Mouse (Mus musculus): Measurements from ENCODE around the gene Slc1a2.
A peak's percentile ranks its signal among the peaks of the same experiment; 100 is the strongest.

Slc1a2 gene

DNA sequence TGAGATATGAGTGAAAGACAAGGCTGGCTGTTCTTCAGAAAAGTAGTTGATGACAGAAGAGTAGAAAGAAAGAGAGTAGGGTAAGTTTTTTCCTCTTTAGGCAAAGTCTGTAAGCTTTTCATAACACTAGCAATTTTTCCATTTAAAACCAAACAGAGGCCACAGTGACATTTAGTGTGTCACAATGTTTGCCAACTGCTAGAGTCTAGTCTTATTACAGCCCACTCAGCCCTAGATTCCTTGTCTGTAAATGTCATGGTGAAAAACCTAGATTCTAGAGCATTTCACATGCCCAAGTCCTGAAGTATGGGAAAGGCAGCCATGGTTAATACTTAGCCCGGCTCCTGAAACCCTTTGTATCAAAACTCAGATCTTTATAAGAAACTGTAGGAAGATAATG, 112.8 kb downstream of the Slc1a2 start:
- no peak for DNase-seq

DNA sequence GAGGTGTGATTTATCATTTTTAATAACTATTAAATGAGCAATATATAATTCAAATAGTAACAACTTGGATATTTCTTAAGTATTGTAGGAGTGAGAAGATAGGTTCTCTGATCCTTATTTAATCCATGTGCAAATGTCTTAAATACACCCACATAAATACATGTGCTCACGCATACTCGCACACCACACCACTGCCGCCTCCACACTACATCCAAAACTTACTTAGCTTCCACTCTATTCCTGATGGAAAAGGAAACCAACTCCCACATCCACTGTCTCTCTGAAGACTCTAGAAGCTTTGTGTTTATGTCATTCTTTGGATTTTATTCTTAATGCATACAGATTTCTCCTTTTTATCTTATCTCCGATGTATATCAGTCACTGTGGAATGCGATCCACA, 113.8 kb downstream of the Slc1a2 start:
- no peak for DNase-seq

DNA sequence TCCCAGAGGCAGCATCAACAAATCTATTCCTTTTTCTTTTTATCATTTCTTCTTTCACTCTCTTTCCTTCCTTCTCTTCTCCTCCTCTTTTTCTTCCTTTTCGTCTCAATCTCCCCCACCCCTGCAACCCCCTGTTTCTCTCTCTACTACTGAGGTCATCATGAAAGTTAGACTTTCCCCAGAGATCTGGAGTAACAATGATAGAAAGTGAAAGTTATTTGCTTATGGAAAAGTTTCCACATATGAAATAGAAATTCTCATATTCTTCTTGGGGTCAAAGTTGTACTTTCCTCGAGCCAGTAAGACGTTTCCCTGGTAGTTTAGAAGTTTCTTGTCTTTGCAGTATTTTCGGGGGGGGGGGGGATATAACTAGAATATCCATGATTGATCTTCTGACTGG, 116.2 kb downstream of the Slc1a2 start:
- DNase-seq: no peak

DNA sequence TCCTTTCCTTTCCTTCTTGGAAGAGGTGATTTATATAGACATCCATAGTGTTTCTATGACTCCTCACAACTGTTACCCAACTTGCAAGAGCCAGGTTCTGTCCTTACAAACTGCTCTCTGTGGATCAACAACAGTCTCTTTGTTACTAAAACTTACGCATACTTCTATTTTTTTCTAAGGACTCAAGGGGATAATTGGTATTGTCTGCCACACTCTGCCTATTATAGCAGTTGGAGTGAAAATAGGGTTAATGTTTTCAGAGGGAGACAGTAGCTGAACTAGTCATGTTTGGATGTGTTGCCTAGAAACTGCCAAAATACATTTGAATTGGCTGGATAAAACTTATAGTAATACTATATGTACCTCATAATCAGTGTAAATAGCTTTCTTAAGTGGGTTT, 117.1 kb downstream of the Slc1a2 start:
- no peak for DNase-seq

DNA sequence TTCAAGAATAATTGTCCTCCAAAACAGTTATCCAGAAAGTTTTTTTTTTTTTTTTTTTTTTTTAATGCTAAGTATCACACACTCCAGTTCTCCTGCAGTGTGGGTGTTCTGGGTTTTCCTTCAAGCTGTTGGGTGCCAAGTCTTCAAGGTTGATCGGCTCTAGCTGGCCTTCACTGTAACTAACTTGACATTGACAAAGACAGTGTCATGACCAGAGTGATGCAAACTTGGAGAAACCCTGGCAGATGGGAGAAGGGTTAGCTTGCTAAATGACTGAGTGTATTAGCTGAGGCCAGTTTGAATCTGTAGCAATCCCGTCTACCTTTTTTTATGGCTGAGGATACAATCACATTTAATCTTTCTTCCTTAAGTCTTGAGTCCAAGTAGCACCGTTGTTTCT, 119.7 kb downstream of the Slc1a2 start:
- DNase-seq: no peak

DNA sequence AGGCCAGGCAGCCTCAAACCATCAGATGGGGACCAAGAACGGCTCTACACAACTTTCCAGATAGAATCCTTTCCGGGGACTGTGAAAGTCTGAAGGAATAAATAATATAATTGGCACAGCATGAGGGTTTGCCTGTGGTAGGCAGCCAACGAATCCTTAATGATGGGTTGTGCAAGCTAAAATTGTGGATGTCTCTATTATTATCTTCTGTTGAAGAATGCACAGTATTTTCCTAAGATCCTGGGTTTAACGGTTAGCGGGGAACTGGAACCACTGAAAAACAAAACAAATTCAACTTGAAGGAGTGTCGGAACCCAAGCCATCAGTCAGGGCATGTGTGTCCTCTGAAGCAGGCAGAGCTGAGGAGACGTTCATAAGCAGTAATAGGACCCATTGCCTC, 124.3 kb downstream of the Slc1a2 start:
- no peak for DNase-seq

DNA sequence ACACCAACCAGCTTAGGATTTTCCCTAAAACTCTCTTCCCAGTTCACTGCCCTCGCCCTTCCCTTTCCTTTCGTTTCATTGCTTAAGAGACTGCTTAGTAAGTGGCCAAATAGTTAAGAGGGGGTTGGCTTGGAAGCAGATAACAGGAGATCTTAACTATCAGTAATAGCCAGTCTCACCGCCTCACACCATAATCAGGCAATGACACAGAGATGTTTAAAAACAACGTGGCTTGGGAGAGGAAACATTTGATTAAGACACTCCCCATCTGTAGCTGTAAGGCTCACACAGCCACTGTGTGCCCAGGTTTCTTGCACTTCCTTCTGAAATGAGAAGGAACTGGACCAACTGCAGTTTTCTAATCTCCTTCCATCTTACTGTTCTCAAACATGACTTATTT, 127.2 kb downstream of the Slc1a2 start:
- no peak for DNase-seq

DNA sequence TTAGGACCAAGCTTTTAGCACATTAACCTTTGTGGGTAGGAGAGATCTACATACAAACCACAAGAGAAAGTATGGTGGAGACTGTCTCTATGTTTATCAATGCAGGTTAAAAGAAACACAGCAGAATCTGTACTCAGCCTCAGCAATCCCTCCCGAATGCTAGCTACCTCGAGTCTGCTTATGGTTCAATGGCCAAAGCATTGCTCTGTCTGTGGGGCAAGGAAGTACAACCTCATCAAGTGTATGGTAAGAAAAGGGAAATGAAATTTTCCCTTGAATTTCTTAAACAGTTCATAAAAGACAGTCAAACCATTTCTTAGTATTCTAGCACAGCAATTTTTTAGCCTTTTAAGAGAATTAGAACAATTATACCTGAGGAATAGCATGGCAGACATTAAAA, 133.2 kb downstream of the Slc1a2 start:
- no peak for DNase-seq

DNA sequence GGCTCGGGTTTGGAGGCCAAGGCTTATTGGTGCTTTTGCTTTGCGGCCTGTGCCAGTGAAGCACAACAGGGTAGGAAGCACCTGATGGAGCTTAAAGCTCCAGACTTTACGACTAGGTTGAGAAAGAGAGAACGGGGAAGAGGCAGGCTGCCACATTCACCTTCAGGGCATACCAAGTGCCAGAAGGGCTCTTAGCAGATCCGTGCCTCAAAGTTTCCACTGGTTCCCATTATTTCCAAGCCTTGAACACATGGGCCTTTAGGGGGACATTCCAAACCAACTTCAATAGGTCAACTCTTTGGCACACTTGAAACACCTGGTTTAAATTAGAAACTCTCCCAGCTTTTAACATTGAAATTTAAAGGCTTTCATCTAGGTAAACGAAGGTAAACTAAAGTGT, 134.3 kb downstream of the Slc1a2 start:
- DNase-seq: no peak

DNA sequence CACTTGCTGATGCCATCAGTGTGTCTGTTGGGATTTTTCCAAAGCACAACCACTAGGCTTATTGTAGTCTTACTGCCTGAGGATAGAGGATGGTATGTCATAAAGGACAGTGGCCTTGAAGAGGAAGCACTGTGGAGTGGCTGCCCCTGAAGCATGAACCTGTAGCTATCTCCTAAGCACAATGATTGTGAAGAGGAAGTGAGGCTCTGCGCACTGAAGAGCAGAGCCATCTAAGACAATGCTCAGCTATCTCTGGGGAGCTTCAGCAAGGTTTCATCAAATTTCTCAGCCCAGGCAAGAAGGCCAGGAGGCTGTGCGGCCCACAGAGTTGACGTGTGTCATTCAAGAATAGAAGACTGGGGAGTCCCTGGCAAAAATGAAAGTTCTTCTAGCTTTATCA, 136.6 kb downstream of the Slc1a2 start:
- no peak for DNase-seq

DNA sequence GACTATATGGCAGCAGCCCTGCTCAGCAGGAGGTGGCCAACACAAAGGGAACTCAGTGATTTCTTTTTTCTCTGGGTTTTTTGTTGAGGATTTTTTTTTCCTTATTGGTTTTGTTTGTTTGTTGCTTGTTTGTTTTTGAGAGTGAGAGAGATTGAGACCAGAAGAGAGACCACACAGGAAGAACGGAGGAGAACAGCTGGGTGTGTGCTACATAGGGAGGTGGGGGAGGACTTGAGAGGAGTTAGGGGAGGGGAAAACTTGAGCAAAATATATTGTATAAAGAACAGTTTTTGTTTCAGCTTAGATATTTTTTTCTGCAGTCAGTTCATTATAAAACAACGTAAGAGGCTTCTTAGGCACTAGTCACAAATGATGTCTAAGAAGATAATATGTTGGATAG, 139.7 kb downstream of the Slc1a2 start:
- DNase-seq: no peak

DNA sequence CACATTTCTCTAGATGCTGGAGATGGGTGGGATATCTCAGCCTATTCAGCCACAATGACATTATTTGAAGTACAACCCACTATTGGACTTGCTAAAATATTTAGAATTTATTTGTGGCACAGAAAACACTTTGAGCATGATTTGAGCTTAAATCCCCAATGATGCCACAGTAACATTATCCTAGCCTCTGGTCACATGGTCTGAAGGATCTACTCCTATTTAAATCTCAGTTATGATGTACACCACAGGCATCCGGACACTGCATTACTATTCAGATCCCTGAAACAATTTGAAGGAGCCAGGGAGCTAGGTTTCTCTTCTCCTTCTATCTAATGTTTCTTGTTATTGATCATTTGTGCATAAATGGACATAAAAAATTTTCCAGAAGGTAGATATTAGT, 143.4 kb downstream of the Slc1a2 start:
- DNase-seq: no peak

DNA sequence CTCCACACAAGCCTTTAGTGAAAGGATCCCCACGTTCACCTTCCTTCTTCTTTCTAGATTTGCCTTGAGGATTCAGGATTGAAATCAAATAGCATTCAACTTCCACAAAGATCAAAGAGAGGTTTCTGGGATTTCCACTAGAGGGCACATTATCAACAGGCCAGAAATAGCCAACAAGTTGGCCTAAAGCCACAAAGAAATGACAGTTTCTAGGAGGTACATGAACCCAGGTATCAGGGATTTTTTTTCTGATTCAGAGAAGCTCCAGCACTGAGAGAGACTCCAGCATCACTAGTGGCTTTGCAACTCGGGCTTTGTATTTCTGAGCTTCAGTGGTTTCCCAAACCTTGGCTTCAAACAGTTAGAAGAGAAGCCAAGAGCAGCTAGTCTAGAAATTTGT, 145.7 kb downstream of the Slc1a2 start:
- peak in 1 of 2 experiments; percentile 15 for DNase-seq

DNA sequence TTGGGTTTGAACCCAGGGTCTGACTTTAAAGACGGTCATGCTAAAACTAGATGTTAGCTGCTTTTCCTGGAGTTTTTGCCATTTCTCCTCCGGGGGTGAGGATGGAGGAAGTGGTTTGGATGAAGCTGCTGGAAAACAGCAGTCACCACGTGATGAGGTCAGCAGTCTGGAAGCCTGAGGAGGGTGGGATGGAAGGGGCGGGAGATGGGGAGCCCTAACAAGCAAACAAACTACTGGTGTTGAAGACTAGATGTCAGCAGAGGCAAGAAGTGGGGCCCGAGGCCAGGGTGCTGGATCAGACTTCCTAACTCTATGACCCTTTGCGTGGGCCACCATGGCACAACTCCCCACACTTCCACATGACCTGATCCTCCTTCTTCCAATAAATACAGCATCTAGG, 146.8 kb downstream of the Slc1a2 start:
- no peak for DNase-seq

DNA sequence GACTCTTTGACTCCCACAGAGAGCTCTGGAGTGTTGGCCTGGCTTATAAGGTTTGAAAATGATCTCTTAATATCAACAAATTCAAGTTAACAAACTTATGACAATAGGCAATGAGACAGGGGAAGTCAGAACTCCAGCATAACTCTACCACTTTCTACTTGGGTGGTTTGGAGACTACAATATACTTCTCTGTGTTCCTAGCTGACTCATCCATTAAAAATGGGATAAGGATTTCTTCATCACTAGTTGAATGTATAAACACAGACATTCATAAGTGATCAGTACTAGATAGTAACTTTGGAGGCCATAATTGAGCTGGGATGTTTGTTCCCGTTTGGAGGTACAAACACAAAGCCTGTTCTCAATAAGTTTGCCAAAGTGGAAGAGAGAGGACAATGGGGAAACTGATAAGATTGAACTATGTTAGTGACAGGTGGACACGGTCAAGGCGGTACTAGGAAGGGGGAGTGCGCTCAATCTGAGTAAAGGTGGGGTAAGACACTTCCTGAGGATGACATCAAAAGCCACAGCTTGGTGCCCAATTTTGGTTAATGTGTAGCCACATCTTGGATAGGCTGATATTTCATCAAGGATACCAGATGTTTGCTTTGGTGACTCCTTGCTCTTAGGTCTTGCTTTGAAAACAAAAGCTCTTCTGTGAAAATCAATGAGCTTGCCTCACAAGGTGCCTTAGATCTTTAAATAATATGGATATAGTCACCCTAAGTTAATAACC, 147.5 kb downstream of the Slc1a2 start:
- peak in 1 of 2 experiments; percentile 28 for DNase-seq

DNA sequence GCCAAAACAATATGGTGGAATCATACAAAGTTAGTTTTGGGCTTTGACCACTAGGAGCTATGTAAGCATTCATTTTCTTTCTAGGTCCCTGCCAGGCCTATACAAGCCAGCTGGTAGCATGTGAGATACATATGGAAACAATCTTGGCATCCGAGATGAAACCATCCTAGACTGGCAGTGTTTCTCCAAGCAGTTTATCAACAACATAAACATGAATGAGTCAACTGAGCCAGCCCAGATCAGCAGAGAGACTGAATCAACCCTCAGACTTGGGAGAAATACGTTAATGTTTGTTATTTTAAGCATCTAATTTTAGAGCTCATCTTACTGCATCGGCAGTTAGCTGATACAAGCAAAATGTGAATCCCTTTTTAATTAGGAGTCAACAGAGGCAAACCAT, 149.2 kb downstream of the Slc1a2 start:
- DNase-seq: no peak

DNA sequence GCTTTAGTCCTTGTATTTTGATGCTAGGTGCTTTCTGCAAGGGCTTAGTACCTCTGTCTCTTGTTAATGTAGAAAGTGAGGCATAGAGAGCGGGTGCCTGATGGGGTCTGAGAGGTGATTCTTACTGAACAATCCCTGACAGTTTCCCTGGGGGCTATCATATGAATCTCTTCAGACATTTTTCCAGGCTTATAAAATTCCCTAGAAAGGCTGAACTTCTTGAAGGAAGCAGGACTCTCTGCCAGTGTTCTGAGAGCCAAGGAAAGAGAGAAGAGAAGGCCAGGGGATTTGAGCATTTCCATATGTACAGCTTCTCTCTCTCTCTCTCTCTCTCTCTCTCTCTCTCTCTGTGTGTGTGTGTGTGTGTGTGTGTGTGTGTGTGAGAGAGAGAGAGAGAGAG, 151.0 kb downstream of the Slc1a2 start:
- DNase-seq: no peak

DNA sequence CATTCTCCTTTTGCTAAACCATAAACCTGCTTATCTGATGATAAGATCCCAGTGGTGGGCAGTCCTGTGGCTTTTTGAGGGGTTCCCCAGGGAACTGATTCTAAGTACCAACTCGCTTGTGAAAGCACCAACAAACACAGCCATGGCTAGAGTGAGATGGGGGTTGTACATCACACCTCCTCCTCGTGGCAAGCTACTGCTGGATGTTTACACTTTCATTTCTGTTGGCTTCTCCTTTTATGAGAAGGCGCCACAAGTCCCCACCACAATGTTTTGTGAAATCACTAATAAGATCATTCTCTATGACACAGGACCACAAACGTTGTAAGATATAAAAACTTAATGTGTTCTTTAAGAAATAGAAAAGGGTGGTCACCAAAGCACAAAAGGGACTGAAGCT, 154.3 kb downstream of the Slc1a2 start:
- no peak for DNase-seq

DNA sequence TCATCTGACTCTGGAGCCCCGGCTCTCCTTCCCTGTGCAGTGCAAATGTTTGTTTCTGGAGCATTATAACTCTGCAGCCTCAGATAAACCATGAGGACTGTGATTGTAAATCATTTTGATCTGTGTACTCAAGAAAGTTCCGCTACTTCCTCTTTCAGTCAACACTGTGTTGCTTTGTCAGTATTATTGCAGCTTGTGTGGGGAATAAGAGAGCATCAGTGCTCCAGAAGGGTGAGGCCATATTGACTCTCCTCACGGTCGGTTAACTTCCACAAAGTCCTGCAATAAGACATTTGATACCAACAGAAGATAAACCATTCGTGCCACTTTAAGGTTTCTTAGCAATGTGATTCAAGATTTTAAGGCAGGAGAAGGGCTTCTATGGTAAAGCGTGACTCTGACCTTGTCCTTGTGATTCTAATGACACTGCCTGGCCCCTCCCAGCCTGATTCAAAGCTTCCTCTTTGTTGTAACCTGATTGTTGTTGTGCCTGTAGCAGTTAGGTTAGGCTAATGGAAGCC, 156.9 kb downstream of the Slc1a2 start:
- DNase-seq: peak in 1 of 2 experiments; percentile 3

DNA sequence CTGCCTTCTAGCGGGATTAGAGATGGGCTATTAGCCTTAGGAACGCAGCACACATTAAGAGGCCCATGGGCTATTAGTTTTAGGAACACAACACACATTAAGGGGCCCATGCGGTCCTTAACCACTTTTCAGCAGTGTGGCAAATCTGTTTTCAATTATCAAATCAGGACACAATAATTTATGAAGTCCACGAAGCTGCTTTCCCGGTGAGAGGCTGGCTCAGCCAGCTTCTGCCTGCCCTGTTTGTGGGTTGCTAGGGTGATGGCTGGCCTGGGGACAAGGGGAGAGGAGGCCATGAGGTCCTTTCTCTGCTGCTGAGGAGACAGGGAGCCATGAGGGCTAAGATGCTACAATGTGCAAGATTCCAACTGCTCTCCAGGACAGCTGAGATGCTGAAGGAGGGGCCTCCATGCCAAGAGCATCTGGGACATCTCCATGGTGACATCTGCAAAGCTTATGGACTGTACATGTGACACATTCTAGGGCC, 161.8 kb downstream of the Slc1a2 start:
- no peak for DNase-seq

DNA sequence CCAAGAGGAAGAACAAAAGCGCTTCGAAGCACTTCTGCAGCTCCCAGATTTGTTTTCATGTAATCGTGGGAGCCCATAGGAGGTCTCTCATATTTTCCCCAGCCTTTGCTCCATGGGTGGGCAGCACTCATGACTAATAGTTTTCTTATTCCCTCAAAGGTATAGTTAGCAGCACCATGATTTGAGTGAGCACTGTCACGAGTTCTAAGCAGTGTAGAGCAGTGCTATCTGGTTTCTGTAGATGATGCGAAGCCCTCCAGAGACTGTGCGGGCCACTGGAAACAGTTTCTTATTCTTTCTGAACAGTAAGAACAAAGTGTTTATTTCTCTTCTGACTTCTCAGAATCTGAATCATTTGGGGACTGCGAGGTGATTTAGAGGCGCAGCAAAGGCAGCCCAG, 162.3 kb downstream of the Slc1a2 start:
- DNase-seq: no peak

DNA sequence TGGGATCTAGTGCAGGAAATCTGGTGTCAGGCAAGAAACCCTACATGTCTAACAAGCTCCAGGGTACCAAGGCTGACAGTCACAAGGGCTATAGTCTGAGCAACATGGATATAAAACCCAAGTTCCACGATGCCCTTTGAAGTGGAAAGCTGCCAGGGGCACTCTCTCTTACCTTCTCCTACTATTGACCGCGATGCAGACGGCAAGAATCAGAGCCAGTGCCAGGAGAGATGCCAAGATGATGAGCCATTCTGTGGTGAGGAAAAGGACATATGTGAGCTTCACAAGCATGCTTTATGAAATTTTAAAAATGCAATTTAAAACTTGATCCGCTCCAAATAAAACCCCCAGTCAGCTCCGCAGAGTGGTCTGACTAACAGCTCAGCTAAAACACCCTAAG, 163.6 kb downstream of the Slc1a2 start:
- DNase-seq: no peak

DNA sequence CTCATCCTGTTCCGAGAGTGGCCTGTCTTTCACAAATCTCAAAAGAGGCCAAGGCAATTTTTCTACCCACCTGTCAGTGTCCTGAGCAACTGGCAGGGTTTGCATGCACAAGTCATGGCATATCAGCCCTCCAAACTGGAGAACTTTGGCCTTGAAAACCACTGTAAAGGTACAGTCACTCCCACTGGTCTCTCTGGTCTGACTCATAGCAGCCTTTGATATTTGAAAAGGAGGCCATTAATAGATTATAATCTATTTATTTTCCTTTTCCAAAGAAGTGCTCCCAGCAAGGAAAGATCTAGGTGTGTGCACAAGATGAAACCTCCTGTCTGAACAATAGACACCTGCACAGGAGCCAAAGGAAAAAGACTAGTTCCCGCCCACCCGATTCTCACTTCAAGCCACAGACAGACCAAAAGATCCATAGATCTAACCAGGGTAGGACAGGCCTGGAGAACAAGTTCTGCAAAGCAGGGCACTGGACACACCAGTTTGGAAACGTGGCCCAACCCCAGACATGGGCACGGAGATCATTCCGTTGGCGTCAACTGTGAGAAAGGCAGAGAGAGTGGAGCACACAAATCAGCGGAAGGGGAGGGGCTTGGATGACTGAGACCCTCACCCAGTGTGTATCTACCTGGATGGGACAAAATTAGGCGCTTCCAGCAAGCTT, 167.6 kb downstream of the Slc1a2 start:
- no peak for DNase-seq

DNA sequence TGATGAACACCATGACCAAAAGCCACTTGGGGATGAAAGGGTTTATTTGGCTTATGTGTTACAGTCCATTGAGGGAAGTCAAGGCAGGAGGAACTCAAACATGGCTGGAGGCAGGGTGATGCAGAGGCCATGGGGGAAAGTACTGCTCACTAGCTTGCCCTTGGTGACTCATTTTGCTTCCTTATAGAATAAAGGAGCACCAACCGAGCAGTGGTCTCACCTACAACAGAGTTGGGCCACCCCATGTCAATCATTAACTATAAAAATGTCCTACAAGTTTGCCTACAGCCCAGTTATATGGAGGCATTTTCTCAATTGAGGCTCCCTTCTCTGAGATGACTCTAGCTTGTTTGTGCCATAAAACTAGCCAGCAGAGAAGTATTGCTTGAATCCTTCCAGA, 169.4 kb downstream of the Slc1a2 start:
- DNase-seq: no peak

DNA sequence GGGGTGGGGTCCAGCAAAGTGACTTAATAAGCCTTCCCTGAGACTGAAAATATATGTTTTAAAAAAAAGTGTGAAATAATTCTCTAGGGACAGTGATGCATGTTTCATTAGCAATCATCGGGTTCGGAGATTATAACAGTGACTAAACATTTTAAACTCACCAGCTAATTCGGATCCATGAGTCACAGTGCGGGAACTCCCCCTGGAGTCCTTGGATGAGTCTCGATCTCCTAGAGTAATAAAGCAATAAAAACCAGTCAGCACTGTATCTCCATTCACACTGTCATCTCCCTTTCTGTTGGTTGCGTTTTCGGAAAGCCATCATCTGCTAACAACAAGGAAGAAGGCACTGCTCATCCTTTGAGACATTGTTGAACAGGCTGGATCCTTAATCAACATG, 169.9 kb downstream of the Slc1a2 start:
- no peak for DNase-seq
